Mouse (Mus musculus) forebrain, embryonic 12.5 days (tissue): ENCODE measurements around the gene Znhit1. TPM values are rescaled to one million over a fixed set of nuclear protein-coding genes. Genes with fewer than 3 reads are reported as not detected.
"Not testable (repeated sequence)": the region's sequence is repeated elsewhere in the genome, so short reads cannot be mapped to it uniquely, and the experiment has no call there.

Experiments used
- ATAC-seq: fragments of 200-750 bp; cut with Nextera tagmentation; 2 replicates; pipeline ENCODE4 v1.8.0; 2017; ENCODE audit warnings: moderate TSS enrichment; ENCODE audit not compliant: low FRiP score
- H3K27ac ChIP-seq: fragments of 300-500 bp; sonication (generic); 2 replicates; pipeline ENCODE4 v1.5.1; 2016; ENCODE audit warnings: mild to moderate bottlenecking
- H3K27me3 ChIP-seq: fragments of 300-500 bp; sonication (generic); 2 replicates; pipeline ENCODE4 v1.6.1; 2016; ENCODE audit warnings: mild to moderate bottlenecking
- H3K36me3 ChIP-seq: fragments of 300-500 bp; sonication (generic); replicated peaks from 2 replicates; pipeline ENCODE4 v1.6.1; 2016; ENCODE audit warnings: mild to moderate bottlenecking
- H3K4me1 ChIP-seq: fragments of 300-500 bp; sonication (generic); 2 replicates; pipeline ENCODE4 v1.6.1; 2016
- H3K4me2 ChIP-seq: fragments of 300-500 bp; sonication (generic); 2 replicates; pipeline ENCODE4 v1.6.1; 2016; ENCODE audit warnings: mild to moderate bottlenecking, moderate library complexity
- H3K4me3 ChIP-seq: fragments of 300-500 bp; sonication (generic); replicated peaks from 2 replicates; pipeline ENCODE4 v1.5.1; 2016; ENCODE audit warnings: mild to moderate bottlenecking
- H3K9ac ChIP-seq: fragments of 300-500 bp; sonication (generic); 2 replicates; pipeline ENCODE4 v1.6.1; 2016; ENCODE audit warnings: mild to moderate bottlenecking
- H3K9me3 ChIP-seq: fragments of 300-500 bp; sonication (generic); 2 replicates; pipeline ENCODE4 v1.6.1; 2016
- WGBS: fragments of 180-500 bp; shearing (Covaris S2); methylation state at CpG from one replicate; pipeline ENCODE4 v1.1.7; 2016; 5-methylcytosine and 5-hydroxymethylcytosine counted together
- polyA plus RNA-seq: library from polyadenylated mRNA; unstranded; fragments of >200 nt; fragmentation: Nextera tagmentation; extraction: Ambion mirVana; gene quantifications from 2 replicates; pipeline ENCODE4 v1.2.1, GENCODE M21; 2016

The Znhit1 gene
- polyA plus RNA-seq, 1 experiment from 2014 or later = 97.9 TPM

- 0 out of 2 replicates have a peak, but pooled peaks cover 3% of the 10 kb centered on the region for H3K27me3 ChIP-seq
- no peak overlapping the region for H3K4me2 ChIP-seq
- H3K27ac ChIP-seq = no peak overlapping the region
- no peaks in the 10 kb centered on the region for H3K9me3 ChIP-seq
- no peak overlapping the region for H3K4me3 ChIP-seq
- no peak for ATAC-seq
- H3K4me1 ChIP-seq = no peaks in the 10 kb centered on the region
- H3K9ac ChIP-seq = no peak overlapping the region
- WGBS = 83% methylated on average over 12 of the region's 12 CpGs
- H3K36me3 ChIP-seq = no peaks in the 10 kb centered on the region
Observed at GRCm38 (mm10) chr5:136945084-136945483, 42.7 kb downstream of the Znhit1 start.

DNA sequence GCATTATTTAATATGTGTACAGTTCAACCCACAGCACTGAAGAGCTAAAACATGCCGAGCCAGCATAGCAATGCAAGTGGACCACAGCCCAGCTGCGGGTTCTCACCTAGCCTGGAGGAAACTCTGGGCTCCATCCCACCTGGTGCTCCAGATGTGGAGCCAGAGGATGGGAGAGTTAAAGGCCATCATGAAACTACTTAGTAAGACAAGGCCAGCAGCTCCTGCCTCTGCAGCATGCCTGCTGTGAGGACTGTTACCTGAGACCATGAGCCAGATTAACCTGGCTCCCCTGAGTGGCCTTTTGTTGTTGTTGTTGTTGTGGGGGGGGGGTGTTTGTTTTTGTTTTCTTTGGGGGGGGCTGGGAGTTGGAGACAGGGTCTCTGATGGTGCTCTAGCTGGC is 44.4 kb downstream of the Znhit1 start:
- Histone ChIP-seq H3K9me3 (no peaks in the 10 kb centered on the region), H3K4me1 (no peaks in the 10 kb centered on the region), H3K4me3 (no peak overlapping the region), H3K27ac (no peak overlapping the region), H3K27me3 (0 out of 2 replicates have a peak, but pooled peaks cover 3% of the 10 kb centered on the region), H3K9ac (no peak overlapping the region), H3K4me2 (no peak overlapping the region), H3K36me3 (no peaks in the 10 kb centered on the region)
- no peak for ATAC-seq
- 87% methylated on average over 2 of the region's 2 CpGs for WGBS

- Histone ChIP-seq H3K27ac (no peak overlapping the region), H3K27me3 (0 out of 2 replicates have a peak, but pooled peaks cover 3% of the 10 kb centered on the region), H3K4me2 (no peak overlapping the region), H3K9ac (no peak overlapping the region), H3K4me3 (no peak overlapping the region), H3K9me3 (no peaks in the 10 kb centered on the region), H3K4me1 (no peaks in the 10 kb centered on the region), H3K36me3 (no peaks in the 10 kb centered on the region)
- ATAC-seq = no peak
- 80% methylated on average over 3 of the region's 3 CpGs for WGBS
Observed at GRCm38 (mm10) chr5:136942781-136943180, 45.0 kb downstream of the Znhit1 start.

GRCm38 (mm10) chr5:136940845-136941560 is 46.8 kb downstream of the Znhit1 start:
- Histone ChIP-seq H3K27ac (no peak overlapping the region), H3K27me3 (0 out of 2 replicates have a peak, but pooled peaks cover 3% of the 10 kb centered on the region), H3K4me2 (no peak overlapping the region), H3K4me3 (no peak overlapping the region), H3K9me3 (no peaks in the 10 kb centered on the region), H3K4me1 (no peaks in the 10 kb centered on the region), H3K36me3 (no peaks in the 10 kb centered on the region), H3K9ac (no peak overlapping the region)
- 88% methylated on average over 12 of the region's 12 CpGs for WGBS
- no peak for ATAC-seq

DNA sequence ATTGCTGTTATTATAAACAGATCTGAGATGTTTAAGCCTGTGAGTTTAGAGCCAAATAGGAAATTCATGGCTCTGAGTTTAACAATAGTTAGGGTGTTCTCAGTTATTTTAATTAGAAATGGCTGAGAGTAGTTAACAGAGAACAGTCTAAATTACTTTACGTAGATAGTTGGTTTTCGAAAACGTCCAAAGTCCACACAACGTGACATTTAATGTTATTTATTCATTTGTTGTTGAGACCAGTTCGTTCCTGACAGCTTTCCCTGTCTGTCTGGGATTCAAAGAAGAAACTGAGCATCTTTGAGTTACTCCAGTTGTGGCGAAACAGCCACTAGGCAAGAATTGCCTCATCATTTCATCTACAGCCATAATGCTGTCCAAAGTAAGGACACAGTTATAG is 47.8 kb downstream of the Znhit1 start:
- not testable (repeated sequence) for H3K36me3 ChIP-seq, H3K9me3 ChIP-seq, H3K9ac ChIP-seq, H3K4me2 ChIP-seq, H3K4me1 ChIP-seq, H3K27me3 ChIP-seq, H3K27ac ChIP-seq, ATAC-seq, H3K4me3 ChIP-seq
- WGBS = 91% methylated on average over 6 of the region's 6 CpGs

DNA sequence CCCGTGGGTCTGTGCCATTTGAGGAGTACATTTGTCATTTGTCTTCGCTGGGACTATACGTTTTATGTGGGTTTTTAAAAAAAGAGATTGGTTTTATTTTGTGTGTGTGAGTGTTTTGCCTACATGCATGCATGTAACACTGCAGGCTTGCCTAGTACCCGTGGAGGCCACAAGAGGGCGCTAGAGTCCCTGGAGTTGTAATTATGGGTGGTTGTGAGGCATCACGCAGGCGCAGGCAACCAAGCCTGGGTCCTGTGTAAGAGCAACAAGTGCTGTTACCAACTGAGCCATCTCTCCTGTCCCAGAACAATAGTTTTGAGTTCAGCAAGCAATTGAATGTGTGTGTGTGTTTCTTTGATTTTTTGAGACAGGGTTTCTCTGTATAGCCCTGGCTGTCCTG is 48.5 kb downstream of the Znhit1 start:
- no peaks in the 10 kb centered on the region for H3K27me3 ChIP-seq
- no peak for ATAC-seq
- no peak overlapping the region for H3K9ac ChIP-seq
- no peak overlapping the region for H3K4me2 ChIP-seq
- 73% methylated on average over 7 of the region's 7 CpGs for WGBS
- H3K27ac ChIP-seq = no peak overlapping the region
- H3K9me3 ChIP-seq = no peaks in the 10 kb centered on the region
- H3K4me3 ChIP-seq = no peak overlapping the region
- no peaks in the 10 kb centered on the region for H3K36me3 ChIP-seq
- H3K4me1 ChIP-seq = no peaks in the 10 kb centered on the region

DNA sequence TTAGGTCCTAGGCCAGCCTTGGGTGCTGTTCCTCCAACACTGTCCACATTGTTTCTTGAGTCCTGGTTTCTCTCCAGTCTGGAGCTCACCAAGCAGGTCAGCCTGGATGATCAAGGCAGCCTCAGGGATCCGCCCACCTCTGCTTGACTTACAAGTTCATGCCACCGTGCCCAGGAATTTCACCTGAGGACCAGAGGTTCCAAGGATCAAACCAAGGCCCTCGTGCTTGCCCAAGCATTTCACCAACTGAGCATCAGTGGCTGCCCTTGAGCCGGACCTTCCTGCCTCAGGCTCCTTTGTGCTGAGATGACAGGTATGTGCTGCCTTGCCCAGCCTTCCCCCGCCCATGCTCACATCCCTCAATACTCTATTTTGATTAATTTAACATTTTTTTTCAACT is 50.2 kb downstream of the Znhit1 start:
- H3K27ac ChIP-seq = no peak overlapping the region
- WGBS = 88% methylated on average over 5 of the region's 5 CpGs
- no peak overlapping the region for H3K4me2 ChIP-seq
- no peak for ATAC-seq
- H3K9ac ChIP-seq = no peak overlapping the region
- no peaks in the 10 kb centered on the region for H3K36me3 ChIP-seq
- no peak overlapping the region for H3K4me3 ChIP-seq
- H3K27me3 ChIP-seq = no peaks in the 10 kb centered on the region
- H3K9me3 ChIP-seq = no peaks in the 10 kb centered on the region
- no peaks in the 10 kb centered on the region for H3K4me1 ChIP-seq

DNA sequence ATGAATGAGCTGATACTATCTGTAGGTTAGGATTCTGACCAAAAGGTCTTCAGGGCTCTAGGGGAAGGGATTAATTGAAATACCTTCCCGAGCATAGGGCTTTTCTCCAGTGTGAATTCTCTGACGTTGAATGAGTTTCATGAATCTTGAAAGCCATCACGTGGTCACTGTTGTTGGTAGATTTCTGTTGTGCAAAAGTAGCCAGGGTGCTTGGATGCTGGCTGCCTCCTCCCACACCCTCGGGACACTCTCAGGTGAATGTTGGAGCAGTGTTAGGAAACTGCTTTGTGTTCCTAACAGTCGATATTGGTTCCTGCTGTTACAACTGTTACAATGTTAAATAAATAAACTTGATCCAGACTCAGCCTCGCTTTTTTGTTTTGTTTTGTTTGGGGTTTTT is 51.1 kb downstream of the Znhit1 start:
- no peak for ATAC-seq
- no peak overlapping the region for H3K4me2 ChIP-seq

GRCm38 (mm10) chr5:136935905-136936695 is 51.7 kb downstream of the Znhit1 start:
- Histone ChIP-seq H3K9ac (no peak overlapping the region), H3K4me3 (no peak overlapping the region), H3K4me1 (no peaks in the 10 kb centered on the region), H3K27ac (no peak overlapping the region), H3K27me3 (no peaks in the 10 kb centered on the region), H3K9me3 (no peaks in the 10 kb centered on the region), H3K36me3 (no peaks in the 10 kb centered on the region), H3K4me2 (no peak overlapping the region)
- no peak for ATAC-seq
- 72% methylated on average over 7 of the region's 7 CpGs for WGBS

More for the DNA sequence above, 51.1 kb downstream of the Znhit1 start:
- H3K27ac ChIP-seq = no peak overlapping the region
- no peak overlapping the region for H3K9ac ChIP-seq
- no peaks in the 10 kb centered on the region for H3K27me3 ChIP-seq
- no peak overlapping the region for H3K4me3 ChIP-seq
- WGBS = 85% methylated on average over 6 of the region's 6 CpGs
- H3K4me1 ChIP-seq = no peaks in the 10 kb centered on the region
- H3K9me3 ChIP-seq = no peaks in the 10 kb centered on the region
- H3K36me3 ChIP-seq = no peaks in the 10 kb centered on the region

GRCm38 (mm10) chr5:136933930-136934329 is 53.9 kb downstream of the Znhit1 start:
- Histone ChIP-seq H3K4me2 (no peak overlapping the region), H3K27ac (no peak overlapping the region), H3K4me1 (peaks cover 4% of the 10 kb centered on the region; the same call in 1 of the 2 replicates), H3K4me3 (no peak overlapping the region), H3K9me3 (no peaks in the 10 kb centered on the region), H3K9ac (no peak overlapping the region), H3K27me3 (no peaks in the 10 kb centered on the region), H3K36me3 (no peaks in the 10 kb centered on the region; the same call in 1 of the 2 replicates)
- no peak for ATAC-seq
- 91% methylated on average over 6 of the region's 6 CpGs for WGBS

GRCm38 (mm10) chr5:136932956-136933355 is 54.9 kb downstream of the Znhit1 start:
- H3K27me3 ChIP-seq = no peaks in the 10 kb centered on the region
- H3K4me2 ChIP-seq = no peak overlapping the region
- H3K36me3 ChIP-seq = no peaks in the 10 kb centered on the region; the same call in 1 of the 2 replicates
- no peak overlapping the region for H3K4me3 ChIP-seq
- no peak overlapping the region for H3K27ac ChIP-seq
- H3K9ac ChIP-seq = no peak overlapping the region
- no peaks in the 10 kb centered on the region for H3K9me3 ChIP-seq
- ATAC-seq = no peak
- WGBS = 87% methylated on average over 5 of the region's 5 CpGs
- peaks cover 4% of the 10 kb centered on the region; the same call in 1 of the 2 replicates for H3K4me1 ChIP-seq
